Mouse (Mus musculus) retina, embryonic 14.5 days (tissue): ENCODE data around the gene Plet1.

Experiments used
- DNase-seq: peaks from one replicate; pipeline ENCODE4 v3.0.0-alpha.2; 2015; ENCODE audit warnings: low spot score

Gene Plet1

DNA sequence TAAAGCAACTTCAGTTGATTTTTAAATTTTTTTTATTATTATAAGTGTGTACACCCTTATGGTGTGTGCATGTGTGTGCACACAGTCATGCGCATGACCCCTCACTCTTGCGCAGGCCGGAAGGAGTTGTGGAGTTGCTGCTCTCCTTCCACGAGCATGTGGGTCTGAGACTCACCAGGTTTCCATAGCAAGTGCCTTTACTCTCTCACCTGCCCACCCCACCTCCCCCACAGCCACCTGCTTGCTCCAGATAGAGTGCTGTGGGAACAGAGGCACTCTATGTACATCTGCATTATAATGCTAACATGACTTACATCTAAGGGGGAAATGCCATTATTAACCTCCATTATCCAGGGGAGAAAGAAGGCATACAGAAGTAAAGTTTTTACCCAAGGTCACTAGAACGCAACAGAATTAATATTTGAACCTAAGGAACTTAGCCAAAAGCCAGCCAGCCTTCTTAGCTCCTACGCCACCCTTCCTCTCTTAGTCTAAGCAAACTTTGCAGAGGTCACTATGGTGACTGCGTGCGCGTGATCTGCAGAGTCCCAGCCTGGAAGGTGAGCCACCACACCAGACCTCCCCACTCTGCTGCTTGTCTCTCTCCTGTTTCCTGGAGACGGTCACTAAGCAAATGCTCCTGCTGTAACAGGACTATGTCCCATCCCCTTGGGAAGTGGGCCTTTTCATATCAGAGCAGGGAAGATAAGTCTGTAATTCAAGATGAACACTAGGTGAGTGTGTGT is 1.3 kb downstream of the Plet1 start:
- DNase-seq: no peak

DNA sequence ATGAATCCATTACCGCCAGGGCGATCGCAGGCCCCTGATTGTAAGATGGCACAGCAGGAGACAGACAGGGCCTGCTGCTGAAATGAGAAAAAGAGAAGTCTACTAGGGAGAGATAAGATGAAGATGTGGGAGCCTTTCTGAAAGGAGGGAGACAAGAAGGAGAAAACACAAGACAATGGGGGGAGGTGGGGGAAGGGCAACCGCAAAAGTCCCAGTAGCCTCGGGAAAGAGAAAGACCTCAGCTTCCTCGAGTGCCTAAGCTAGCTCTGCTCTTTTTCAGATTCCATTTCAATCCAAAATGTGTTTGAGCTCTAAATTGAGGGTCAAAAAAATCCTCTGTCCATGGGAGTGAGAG is 1.8 kb downstream of the Plet1 start:
- DNase-seq: peak; percentile 31

DNA sequence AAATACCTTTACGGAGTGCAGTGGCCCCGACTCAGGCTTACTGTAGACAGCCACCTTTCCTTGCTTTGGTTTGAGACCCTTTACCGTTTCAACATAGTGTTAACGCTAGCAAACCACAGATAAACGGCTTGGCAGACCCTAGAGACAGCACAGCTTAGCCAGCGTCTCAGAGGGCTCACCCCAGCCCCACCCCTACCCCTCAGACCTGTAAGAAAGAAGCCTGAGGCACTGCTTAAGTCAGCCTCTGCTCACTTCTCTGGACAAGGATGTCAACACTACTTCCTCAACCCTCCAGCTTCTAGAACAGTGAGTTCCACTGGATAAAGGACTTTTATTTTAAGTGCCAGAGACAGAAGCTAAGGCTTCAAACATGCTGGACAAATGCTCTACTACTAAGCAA is 2.2 kb downstream of the Plet1 start:
- DNase-seq: no peak

DNA sequence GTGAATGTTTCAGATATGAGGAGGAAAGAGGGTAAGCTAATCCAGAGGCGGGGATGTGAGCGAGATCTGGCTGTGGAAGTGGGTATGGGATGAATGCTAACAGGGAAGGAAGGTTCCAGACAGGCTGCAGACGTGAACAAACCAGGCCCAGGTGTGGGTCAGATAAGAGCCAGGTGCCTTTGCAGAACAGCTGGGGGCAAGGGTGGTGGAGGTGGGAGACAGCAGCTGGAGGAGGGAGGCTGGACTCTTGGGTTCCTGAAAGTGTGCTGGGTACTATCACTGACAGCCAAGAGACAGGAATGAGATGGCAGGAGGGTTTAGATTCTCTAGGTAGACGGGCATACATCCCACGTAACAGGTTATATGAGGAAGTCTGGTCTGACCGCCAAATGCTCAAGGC is 2.8 kb downstream of the Plet1 start:
- no peak for DNase-seq

DNA sequence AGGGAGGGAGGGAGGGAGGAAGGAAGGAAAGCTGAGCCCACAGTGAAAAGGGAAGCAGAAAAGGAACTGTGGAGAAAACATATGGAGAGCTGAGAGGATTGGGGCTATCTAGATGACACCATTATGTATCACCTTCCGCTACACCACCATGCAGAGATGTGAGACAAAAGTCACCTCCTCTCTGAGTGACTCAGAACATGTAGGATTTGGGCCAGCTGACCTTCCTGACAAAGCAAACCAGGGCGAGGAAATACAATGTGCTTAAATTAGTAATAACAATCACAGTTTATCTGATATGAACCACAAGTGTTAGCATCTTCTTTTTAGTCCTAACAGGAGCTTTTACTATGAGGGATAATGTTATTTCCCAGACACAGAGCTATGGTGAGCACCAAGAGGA is 3.2 kb downstream of the Plet1 start:
- DNase-seq: no peak

DNA sequence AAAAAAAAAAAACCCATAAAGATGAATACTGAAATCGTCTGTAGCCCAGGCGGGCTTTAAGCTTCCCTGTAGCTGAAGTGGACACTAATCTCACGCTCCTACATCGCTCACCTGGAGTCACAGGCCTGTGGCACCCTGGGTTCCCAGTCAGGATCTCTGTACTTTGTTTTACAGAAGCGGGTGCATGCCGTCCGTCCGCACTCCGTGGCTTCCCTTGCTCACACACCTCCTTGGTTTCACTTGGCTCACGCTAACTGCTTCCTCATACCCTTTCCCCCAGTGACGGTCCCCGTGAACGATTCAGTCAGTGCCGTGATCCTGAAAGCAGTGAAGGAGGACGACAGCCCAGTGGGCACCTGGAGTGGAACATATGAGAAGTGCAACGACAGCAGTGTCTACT is 4.5 kb downstream of the Plet1 start:
- DNase-seq: no peak

DNA sequence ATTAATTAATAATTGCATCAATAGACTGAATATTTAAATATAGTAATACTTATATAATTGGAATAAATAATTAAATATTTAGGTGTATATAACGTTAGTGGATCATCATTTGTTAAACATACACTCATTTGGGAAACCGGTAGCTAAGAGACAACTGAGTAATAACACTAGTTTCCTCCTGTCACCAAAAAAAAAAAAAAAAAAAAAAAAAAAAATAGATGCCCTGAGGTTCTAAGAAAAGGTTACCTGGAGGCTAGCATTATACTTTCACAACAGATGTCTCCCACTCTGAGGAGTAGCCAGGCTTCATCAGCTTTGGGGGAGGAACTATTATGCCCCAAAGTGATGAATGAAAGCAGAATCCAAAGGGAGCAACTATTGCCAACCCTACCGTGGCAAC is 5.5 kb downstream of the Plet1 start:
- no peak for DNase-seq

DNA sequence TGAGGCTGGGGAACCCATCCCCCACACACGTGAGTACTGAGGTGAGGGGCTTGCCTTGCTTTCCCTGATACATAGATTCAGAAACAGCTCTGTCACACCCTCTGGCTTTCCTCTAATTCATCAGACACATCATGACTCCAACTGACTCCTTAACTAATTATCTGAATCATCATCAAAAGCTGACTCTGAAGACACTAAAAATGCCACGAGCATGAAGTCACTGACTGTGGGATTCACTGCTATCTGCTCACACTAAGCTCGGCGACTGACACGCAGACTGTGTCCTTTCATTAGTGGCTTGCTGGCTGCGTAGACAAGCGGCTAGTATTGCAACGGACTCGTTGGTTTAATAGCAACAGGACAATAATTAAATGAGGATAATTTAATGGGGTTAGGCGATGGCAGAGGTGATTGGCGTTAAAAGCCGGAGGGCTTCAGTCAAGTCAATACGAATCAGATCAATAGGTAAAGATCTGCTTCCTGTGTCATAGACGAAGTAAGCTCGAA is 6.2 kb downstream of the Plet1 start:
- DNase-seq: peak; percentile 28

DNA sequence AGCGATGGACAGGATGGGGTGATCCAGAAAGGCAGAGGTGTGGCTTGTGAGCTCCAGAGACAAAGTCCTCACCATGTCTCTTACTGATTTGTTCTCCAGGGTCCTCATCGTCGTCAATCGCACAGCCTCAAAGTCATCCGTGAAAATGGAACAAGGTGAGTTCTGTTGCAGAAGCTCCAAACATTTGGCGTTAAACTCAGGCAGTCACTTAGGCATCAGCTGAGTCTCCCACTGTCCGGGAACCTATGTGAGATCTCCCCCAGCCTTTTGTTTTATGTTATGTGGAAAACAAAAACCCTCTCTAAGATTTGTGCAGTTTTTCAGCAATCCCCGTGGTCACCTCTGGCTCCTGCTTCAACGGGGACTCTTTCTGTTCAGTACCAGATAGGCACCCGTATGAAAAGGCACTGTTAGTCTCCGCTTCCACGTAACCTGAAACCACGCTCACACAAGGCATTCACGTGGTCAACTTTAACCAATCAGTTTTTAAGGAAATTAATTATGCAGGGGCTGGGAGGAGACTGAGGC is 6.7 kb downstream of the Plet1 start:
- peak; percentile 79 for DNase-seq

DNA sequence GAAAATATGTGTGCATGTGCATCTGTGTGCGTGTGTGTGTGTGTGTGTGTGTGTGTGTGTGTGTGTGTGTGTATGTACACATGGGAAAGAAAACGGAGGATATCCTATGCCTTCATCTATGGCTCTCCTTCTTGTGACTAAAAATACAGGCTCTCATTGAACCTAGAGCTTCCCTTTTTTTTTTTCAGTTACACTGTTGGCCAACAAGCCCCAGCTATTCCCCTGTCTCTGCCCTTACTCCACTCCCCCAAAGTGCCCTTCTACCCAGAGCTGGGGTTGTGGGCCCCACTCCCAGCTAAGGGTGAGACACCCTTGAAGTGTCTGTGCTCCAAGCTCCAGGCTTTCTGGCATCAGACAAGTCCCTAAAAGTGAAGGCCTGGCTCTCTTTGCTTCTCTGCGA is 8.6 kb downstream of the Plet1 start:
- no peak for DNase-seq

DNA sequence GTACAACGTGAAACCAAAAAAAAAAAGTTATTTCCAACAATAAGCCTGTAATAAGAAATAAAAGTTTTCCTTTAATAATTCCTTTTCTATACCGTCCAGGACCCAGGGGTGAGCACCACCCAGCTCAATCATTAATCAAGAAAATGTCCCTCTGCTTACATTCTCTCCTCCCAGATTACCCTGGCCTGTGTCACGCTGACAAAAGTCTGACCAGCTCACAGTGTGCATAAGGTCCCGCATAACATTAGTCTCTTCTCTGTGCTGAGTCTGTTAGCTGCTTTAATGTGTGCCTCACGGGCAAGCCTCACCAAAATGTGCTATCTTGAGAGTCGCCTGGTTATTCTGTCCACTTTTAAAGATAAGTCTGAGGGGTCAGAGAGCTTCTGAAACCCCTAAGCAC is 11.1 kb downstream of the Plet1 start:
- no peak for DNase-seq

DNA sequence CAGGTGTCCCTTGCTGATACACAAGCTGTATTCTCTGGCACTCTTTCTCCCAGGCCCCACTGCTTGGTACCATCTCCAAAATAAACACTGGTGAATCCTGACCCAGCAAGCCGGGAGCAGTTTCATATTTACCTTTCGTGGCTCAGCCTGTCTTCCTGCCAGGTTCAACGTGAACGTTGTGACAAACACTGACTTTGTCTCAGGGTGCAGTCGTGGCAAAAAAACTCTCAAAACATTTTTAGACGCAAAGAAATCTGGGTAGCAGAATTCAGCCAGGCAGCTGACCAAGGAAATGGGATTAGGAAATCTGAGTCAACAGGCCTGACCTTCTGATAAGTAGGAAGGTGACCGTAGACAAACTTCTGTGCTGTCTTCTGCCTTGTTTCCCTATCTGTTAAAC is 13.2 kb downstream of the Plet1 start:
- no peak for DNase-seq

DNA sequence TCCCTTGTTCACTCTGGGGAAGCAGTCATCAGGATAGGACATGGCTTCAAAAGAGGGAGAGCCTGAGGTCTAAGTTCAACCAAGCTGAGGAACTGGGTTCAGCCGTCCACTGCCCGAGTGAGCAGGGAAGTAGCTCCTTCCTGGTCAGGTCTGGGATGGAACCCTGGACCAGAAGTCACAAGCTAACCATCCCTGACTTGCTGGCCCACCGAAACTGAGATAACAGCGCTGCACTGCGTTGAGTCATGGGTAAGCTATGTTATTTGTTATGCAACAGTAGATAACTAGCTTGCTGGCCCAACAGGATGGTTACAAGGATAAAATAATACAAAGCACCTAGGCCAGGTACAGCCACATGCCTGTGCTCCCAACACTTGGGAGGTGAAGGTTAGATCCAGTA is 21.1 kb downstream of the Plet1 start:
- no peak for DNase-seq

DNA sequence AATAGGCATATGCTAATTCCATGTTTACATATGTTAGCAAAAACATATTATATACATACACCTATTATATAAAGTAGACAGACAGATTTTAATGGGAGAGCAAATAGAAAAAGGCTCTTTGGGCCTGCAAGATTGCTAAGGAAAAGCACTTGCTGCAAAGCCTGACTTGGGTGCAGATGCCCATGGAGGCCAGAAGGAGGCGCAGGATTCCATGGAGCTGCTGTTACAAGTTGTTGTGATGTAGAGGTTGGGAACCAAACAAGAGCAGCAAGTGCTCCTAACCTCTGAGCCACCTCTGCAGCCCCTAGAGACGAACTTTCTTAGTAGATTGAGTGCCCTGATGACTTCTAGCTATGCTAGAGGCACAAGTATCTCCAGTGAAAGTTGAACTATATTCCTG is 24.5 kb downstream of the Plet1 start:
- peak; percentile 60 for DNase-seq

DNA sequence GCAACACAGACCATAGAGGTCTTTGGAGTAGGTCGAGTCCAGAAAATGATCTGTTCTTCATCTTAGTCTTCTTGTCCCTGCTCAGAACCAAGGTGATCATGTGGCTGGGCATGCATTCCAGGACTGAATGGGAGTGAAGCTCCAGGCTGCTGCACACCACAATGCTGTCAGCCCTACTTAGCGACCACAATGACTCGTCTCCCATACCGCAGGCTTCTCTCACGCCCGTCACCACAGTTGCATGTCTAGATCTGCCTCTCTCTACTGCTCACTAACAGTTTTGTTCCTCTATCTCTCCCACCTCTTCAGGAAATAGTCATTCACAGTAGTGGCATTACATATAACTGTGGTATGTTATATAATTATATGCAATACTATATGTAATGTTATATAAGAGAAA is 26.4 kb downstream of the Plet1 start:
- DNase-seq: no peak

DNA sequence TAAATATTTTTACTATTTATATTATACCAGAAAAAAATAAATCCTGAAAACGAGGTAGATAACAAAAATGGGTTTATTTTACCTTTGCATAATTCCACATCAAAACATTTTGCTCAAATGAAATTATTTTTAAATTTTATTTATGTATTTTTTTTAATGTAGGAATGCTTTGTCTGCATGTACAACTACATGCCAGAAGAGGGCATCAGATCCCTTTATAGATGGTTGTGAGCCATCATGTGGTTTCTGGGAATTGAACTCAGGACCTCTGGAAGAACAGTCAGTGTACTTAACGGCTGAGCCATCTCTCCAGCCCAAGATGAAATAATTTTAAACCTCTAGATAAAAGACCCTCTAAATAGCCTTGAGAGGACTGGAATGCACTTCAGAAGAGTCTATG is 27.2 kb downstream of the Plet1 start:
- no peak for DNase-seq

DNA sequence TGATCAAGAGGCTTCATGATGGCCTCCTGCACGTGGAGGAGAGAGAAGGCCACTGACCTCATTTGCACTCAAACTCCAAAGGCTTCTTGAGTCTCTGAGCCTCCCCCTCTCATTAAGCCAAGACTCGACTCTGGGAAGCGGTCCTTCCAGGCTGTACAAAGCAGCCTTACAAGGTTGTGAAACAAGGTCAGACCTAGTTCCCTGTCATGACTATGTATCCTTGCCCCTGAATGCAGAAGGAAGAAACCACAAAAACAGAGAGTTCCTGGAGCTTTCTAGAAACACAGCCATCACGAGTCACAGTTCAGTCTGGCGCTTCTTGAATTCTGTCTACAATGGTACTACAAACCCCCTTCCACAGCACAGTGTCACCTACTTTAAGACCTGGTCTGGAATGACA is 28.2 kb downstream of the Plet1 start:
- no peak for DNase-seq

DNA sequence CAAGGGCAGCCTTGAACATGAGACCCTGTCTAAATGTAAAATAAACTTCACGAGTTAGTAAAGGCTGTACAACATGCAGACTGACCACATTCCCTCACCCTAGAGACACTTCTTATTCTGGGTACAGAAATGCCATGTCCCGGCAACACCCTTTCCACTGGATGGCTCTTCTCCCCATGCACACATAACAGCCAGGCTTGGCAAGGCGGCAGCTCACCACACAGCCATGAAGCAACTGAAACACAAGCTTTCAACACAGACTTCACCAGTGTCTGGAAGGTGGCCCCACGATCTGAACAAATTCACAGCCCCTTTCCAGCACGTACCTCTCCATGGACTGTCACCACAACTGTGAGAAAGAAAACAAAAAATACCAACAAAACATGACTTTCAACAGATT is 30.6 kb downstream of the Plet1 start:
- no peak for DNase-seq

DNA sequence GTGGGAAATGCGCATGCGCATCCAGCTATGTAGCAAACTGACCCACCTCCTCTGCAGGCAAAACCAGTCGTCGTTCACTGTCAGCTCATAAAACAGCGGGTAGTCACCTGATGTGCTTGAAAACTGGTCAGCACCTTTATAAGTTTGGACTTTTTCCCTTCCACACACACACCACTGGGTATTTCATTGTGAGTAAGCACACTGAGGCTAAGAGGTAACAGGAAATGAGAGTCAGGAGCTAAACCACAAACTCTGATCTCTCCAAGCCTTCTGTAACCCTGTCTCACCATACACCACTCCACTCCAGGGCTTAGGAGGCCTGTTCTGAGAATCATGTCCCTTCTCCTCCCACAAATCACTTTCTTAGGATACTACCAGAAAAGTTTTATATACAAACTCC is 31.3 kb downstream of the Plet1 start:
- no peak for DNase-seq

DNA sequence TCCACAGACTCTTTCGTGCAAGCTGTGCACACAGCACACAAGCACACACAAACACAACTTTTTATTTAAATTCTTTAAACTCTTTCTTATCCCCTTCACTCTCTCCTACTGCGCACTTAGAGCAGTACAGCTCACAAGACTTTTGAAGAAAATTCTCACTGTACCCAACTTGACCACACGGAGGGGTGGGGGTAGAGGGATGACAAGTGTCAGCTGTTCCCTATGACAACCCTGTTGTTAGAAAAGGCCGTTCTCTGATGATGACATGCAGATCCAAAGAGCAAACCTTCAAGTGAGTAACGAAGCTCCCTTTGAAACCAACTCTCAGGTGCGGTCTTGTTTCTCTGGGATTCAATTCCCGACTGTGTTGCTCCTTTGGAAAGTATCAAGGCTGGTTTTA is 33.5 kb downstream of the Plet1 start:
- DNase-seq: no peak

DNA sequence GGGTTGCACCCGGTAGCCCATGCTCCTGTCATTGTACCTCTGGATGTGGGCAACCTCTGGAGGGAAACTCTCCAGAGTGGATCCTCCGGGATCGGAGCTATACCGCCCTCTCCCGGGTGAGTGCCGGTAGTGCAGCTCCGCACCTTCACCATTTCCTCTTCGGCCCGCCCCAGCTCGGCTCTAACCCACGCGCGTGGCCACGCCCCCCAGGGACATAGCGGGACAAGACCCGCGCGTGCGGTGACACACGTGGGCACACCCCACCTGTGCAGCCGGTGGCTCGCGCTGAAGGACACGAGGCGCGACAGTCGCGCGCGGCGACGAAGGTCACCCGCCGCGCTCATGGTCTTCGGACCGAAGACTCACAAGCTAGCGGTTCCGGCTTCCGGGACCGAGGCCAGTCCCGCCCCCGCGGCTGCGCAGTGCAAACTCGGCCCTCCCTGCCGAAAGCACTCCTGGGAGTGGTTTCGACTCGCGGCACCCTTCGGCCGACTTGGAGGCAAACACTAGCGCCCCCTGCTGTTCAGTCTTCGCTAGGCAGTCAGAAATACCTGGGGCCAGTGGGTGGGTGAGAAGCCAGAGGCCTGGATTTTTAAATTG is 34.1 kb downstream of the Plet1 start, which contains the start of gene Pts:
Gene Pts (minus strand): TSS at position 432 of the 600 bp plus-strand sequence.
- DNase-seq: peak; percentile 99

DNA sequence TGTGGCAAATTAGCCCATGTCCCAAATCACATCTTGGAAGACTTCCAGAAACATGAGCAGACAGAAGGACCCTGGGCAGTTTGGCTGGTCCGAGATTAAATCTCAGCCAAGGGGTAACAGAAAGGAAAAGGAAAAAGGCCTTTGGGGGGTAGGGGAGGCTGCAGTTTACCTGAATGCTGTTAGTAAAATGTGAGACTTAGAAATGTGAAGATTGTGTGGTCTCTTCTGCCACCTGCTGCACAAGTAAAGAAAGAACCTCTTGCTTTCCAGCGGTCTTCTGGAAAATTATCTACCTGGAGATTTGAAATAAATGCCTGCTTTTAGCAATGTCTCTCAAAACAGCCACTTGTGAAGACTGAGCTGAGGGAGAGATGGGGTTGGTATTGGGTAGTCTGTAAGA is 36.6 kb downstream of the Plet1 start:
- DNase-seq: peak; percentile 63

DNA sequence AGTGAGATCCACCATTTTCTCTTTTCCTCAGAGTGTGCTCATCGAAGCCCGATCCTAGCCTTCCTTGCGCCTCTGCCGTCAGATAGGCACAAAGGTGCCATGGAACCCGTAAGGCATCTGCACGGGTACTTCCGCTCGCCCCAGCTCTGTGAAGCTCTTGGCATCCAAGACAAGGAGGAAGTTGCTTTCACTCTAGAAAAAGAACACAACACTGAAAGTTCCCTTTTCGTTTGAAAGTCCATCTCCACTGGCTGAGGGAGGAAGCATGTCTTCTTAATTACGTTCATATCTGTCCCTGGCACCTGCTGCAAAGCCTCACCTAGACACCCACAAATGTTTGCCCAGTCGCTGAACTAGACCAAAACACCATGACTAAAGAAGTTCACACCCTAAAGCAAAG is 39.0 kb downstream of the Plet1 start:
- DNase-seq: no peak

DNA sequence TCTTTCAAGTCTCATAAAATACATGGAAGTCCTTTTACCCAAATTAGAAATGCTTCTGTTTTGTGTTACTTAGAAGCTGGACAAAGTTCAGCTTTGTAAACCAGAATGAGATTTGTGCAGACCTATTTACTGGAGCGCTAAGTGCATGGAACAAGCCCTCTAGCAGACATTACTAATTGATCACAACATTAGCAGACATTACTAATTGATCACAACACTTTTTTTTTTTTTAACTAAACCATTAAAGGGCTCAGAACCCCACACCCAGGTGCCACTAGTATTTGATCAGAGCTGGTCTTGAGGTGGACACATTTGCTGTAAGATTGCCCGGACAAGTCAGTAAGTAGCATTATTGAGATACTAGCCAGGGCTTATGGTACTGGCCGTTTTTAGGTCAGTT is 39.5 kb downstream of the Plet1 start:
- peak; percentile 36 for DNase-seq
